Mouse (Mus musculus): ENCODE measurements at regions not wholly inside any gene's neighbourhood (a gene's known extent, or its start where the extent isn't known, plus 50 kb on each side); places are given as distances from the start of the nearest gene placed in this dataset.

DNA sequence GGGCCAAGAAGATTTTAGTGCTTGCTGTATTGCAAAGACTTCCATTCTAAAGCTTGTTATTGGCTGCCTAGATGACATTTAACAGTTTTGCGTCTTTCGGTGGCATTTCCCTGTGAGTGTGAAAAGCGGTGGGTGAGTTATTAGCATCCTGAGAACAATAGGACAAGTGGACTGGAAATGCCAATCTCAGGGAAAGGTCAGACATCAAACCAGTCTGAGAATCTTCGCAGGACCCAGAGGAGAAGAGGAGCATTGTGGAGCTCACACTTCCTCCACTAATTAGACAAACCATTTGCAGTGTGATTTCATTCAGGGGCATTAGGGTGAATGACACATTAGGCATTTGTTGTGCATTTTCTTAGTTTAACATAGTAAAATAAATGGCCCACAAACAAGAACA lies 719.5 kb upstream of the Tmem132c start:
- H3K27ac ChIP-seq (ENCODE audit: control insufficient read depth, low read depth, low read length): no peak overlapping the region
- no peaks in the 10 kb centered on the region for H3K79me2 ChIP-seq (ENCODE audit: control insufficient read depth, insufficient read depth, low read length, poor library complexity)
- DNase-seq (ENCODE audit: low read depth, low spot score): no peak
- H3K36me3 ChIP-seq (ENCODE audit: control insufficient read depth in 1 of 2, insufficient read depth in 2 of 2, low read length in 2 of 2): no peaks in the 10 kb centered on the region
- H3K4me3 ChIP-seq (ENCODE audit: control insufficient read depth in 1 of 2, insufficient read depth in 1 of 2, low read depth in 2 of 2, low read length in 2 of 2): no peak overlapping the region
- H3K4me1 ChIP-seq (ENCODE audit: control insufficient read depth in 1 of 2, insufficient read depth in 2 of 2, low read length in 2 of 2): no peaks in the 10 kb centered on the region
- TF ChIP-seq RCOR1 (IDR thresholded peaks at IDR 0.05; ENCODE audit: low read depth, low read length) (no peak), EP300 (IDR thresholded peaks at IDR 0.05; ENCODE audit: low read depth in 1 of 2, low read length in 2 of 2) (no peak), TCF12 (IDR thresholded peaks at IDR 0.05; ENCODE audit: low read depth, low read length) (no peak), ETS1 (IDR thresholded peaks at IDR 0.05; ENCODE audit: low read depth, low read length) (no peak), ZKSCAN1 (IDR thresholded peaks at IDR 0.05; ENCODE audit: low read depth, low read length) (no peak)
- H3K27me3 ChIP-seq (ENCODE audit: control insufficient read depth in 1 of 2, insufficient read depth in 2 of 2, low read length in 2 of 2): no peaks in the 10 kb centered on the region
- H3K9ac ChIP-seq (ENCODE audit: control insufficient read depth, low read depth, low read length, poor library complexity, severe bottlenecking): no peak overlapping the region
- H3K9me3 ChIP-seq (replicated peaks; ENCODE audit: insufficient read depth, low read length): no peaks in the 10 kb centered on the region

DNA sequence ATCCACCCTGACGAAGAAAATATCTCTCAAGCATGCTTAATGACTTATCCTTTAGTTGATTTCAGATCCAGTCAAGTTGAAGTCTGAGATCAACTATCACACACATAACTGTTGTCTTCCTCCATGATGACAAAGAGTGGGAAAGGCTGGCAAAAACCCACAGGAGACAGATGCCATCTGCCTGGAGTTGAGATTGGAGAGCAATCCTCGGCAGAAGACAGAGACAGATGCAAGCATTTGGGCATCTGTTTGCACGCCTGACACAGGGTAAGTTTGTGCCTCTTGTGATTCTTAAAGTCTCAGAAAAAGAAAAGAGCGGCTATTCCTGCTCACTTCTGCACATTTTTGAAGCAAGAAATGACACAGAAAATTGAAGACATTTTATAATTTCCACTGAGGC lies 715.7 kb upstream of the Tmem132c start:
- DNase-seq (ENCODE audit: low read depth, low spot score): no peak
- no peaks in the 10 kb centered on the region for H3K79me2 ChIP-seq (ENCODE audit: control insufficient read depth, insufficient read depth, low read length, poor library complexity)
- H3K4me1 ChIP-seq (ENCODE audit: control insufficient read depth in 1 of 2, insufficient read depth in 2 of 2, low read length in 2 of 2): no peaks in the 10 kb centered on the region
- H3K4me3 ChIP-seq (ENCODE audit: control insufficient read depth in 1 of 2, insufficient read depth in 1 of 2, low read depth in 2 of 2, low read length in 2 of 2): no peak overlapping the region
- no peaks in the 10 kb centered on the region for H3K36me3 ChIP-seq (ENCODE audit: control insufficient read depth in 1 of 2, insufficient read depth in 2 of 2, low read length in 2 of 2)
- no peaks in the 10 kb centered on the region for H3K27me3 ChIP-seq (ENCODE audit: control insufficient read depth in 1 of 2, insufficient read depth in 2 of 2, low read length in 2 of 2)
- no peak overlapping the region for H3K9ac ChIP-seq (ENCODE audit: control insufficient read depth, low read depth, low read length, poor library complexity, severe bottlenecking)
- no peak overlapping the region for H3K27ac ChIP-seq (ENCODE audit: control insufficient read depth, low read depth, low read length)
- H3K9me3 ChIP-seq (replicated peaks; ENCODE audit: insufficient read depth, low read length): no peaks in the 10 kb centered on the region
- TF ChIP-seq MAZ (IDR thresholded peaks at IDR 0.05; ENCODE audit: low read depth, low read length) (no peak), MAFK (IDR thresholded peaks at IDR 0.05; ENCODE audit: borderline replicate concordance, low read depth, low read length) (no peak), MAX (IDR thresholded peaks at IDR 0.05; ENCODE audit: low read length) (no peak), ZC3H11A (IDR thresholded peaks at IDR 0.05; ENCODE audit: low read depth, low read length) (no peak), GABPA (IDR thresholded peaks at IDR 0.05; ENCODE audit: low read depth, low read length) (no peak), CTCF (IDR thresholded peaks at IDR 0.05 in 2 of 3, conservative IDR thresholded peaks at IDR 0.05 in 1 of 3; ENCODE audit: control insufficient read depth in 1 of 3, insufficient read depth in 1 of 3, low read depth in 2 of 3, low read length in 3 of 3, poor library complexity in 1 of 3, severe bottlenecking in 1 of 3) (no peak), MEF2A (IDR thresholded peaks at IDR 0.05; ENCODE audit: extremely low read depth, insufficient replicate concordance, low read depth, low read length, poor library complexity, severe bottlenecking) (no peak), SMC3 (IDR thresholded peaks at IDR 0.05; ENCODE audit: low read depth, low read length) (no peak), ELF1 (IDR thresholded peaks at IDR 0.05; ENCODE audit: low read depth, low read length) (no peak), TCF12 (IDR thresholded peaks at IDR 0.05; ENCODE audit: low read depth, low read length) (no peak), CHD1 (IDR thresholded peaks at IDR 0.05; ENCODE audit: low read depth, low read length) (no peak), EP300 (IDR thresholded peaks at IDR 0.05; ENCODE audit: low read depth in 1 of 2, low read length in 2 of 2) (no peak), USF2 (IDR thresholded peaks at IDR 0.05; ENCODE audit: borderline replicate concordance in 1 of 2, insufficient read depth in 1 of 2, low read depth in 1 of 2, low read length in 2 of 2) (no peak), E2F4 (IDR thresholded peaks at IDR 0.05; ENCODE audit: borderline replicate concordance, low read depth, low read length) (no peak)
